Mouse (Mus musculus): ENCODE data around the gene Inppl1.

Gene Inppl1

GRCm38 (mm10) chr7:101837606-101838471, at the start of gene Inppl1:
TSS of gene Inppl1 (minus strand) at chr7:101838229.
- peak; percentile 93 to 96 for DNase-seq

GRCm38 (mm10) chr7:101886274-101886673, 48.2 kb upstream of the Inppl1 start:
- DNase-seq, result no peak

- DNase-seq, result no peak
These were observed 46.1 kb upstream of the Inppl1 start for GRCm38 (mm10) chr7:101884160-101884559.

- DNase-seq, result peak; percentile 45 to 62
These were observed 44.6 kb upstream of the Inppl1 start for GRCm38 (mm10) chr7:101882413-101883154.

GRCm38 (mm10) chr7:101880855-101881254, 42.8 kb upstream of the Inppl1 start:
- DNase-seq, result no peak

GRCm38 (mm10) chr7:101875978-101876377, 37.9 kb upstream of the Inppl1 start:
- DNase-seq, result no peak

GRCm38 (mm10) chr7:101871296-101871695, 33.3 kb upstream of the Inppl1 start:
- peak in 1 of 2 experiments; percentile 15 for DNase-seq

- peak; percentile 34 to 57 for DNase-seq
These were observed 32.6 kb upstream of the Inppl1 start, which contains the start of gene Folr1 for GRCm38 (mm10) chr7:101870629-101871028. TSS of gene Folr1 (minus strand) at chr7:101870788.

- peak; percentile 20 to 31 for DNase-seq
These were observed 31.1 kb upstream of the Inppl1 start for GRCm38 (mm10) chr7:101869163-101869500.

GRCm38 (mm10) chr7:101868241-101869162, 30.5 kb upstream of the Inppl1 start:
- peak; percentile 30 to 54 for DNase-seq

- DNase-seq, result no peak
These were observed 29.5 kb upstream of the Inppl1 start for GRCm38 (mm10) chr7:101867482-101867881.

- DNase-seq, result no peak
These were observed 28.6 kb upstream of the Inppl1 start for GRCm38 (mm10) chr7:101866491-101867265.

GRCm38 (mm10) chr7:101863415-101863814, 25.4 kb upstream of the Inppl1 start, which contains the start of gene Anapc15:
TSS of gene Anapc15 (plus strand) at chr7:101863715.
- DNase-seq, result no peak

- no peak for DNase-seq
These were observed 24.3 kb upstream of the Inppl1 start for GRCm38 (mm10) chr7:101862291-101862690.

GRCm38 (mm10) chr7:101860978-101861377, 22.9 kb upstream of the Inppl1 start:
- DNase-seq, result no peak

GRCm38 (mm10) chr7:101858362-101858761, 20.3 kb upstream of the Inppl1 start:
- DNase-seq, result peak in 1 of 2 experiments; percentile 20

- no peak for DNase-seq
These were observed 19.1 kb upstream of the Inppl1 start, which contains the start of gene Folr2 for GRCm38 (mm10) chr7:101857094-101857493. TSS of gene Folr2 (minus strand) at chr7:101857194.

- DNase-seq, result no peak
These were observed 15.8 kb upstream of the Inppl1 start for GRCm38 (mm10) chr7:101853816-101854215.

- no peak for DNase-seq
These were observed 14.8 kb upstream of the Inppl1 start for GRCm38 (mm10) chr7:101852846-101853245.

GRCm38 (mm10) chr7:101851689-101852088, 13.7 kb upstream of the Inppl1 start:
- no peak for DNase-seq

GRCm38 (mm10) chr7:101847934-101848333, 9.9 kb upstream of the Inppl1 start:
- no peak for DNase-seq

GRCm38 (mm10) chr7:101844186-101844585, 6.2 kb upstream of the Inppl1 start:
- no peak for DNase-seq

Measured in kidney, postnatal 4 days (tissue).